Mouse (Mus musculus) hindbrain, embryonic 10.5 days (tissue): Measurements from ENCODE around the gene Adk. TPM values are rescaled to one million over a fixed set of nuclear protein-coding genes. Genes with fewer than 3 reads are reported as not detected.

Source experiments
- DNase-seq: peaks from one replicate; pipeline ENCODE4 v3.0.0-alpha.2; 2017; ENCODE audit warnings: low spot score
- H3K27ac ChIP-seq: fragments of 300-500 bp; sonication (generic); 2 replicates; pipeline ENCODE4 v1.5.1; 2016; ENCODE audit warnings: mild to moderate bottlenecking, moderate library complexity
- H3K27me3 ChIP-seq: fragments of 300-500 bp; sonication (generic); 2 replicates; pipeline ENCODE4 v1.6.1; 2016; ENCODE audit warnings: mild to moderate bottlenecking; ENCODE audit not compliant: poor library complexity, insufficient read depth, severe bottlenecking
- H3K36me3 ChIP-seq: fragments of 300-500 bp; sonication (generic); 2 replicates; pipeline ENCODE4 v1.6.1; 2016; ENCODE audit warnings: mild to moderate bottlenecking, moderate library complexity
- H3K4me1 ChIP-seq: fragments of 300-500 bp; sonication (generic); replicated peaks from 2 replicates; pipeline ENCODE4 v1.6.1; 2016; ENCODE audit warnings: mild to moderate bottlenecking
- H3K4me3 ChIP-seq: fragments of 300-500 bp; sonication (generic); 2 replicates; pipeline ENCODE4 v1.5.1; 2016; ENCODE audit warnings: mild to moderate bottlenecking, moderate library complexity
- H3K9me3 ChIP-seq: fragments of 300-500 bp; sonication (generic); 2 replicates; pipeline ENCODE4 v1.6.1; 2016; ENCODE audit warnings: mild to moderate bottlenecking, moderate library complexity
- WGBS: fragments of 180-500 bp; shearing (Covaris S2); methylation state at CpG from one replicate; pipeline ENCODE4 v1.1.7; 2016; 5-methylcytosine and 5-hydroxymethylcytosine counted together
- polyA plus RNA-seq: library from polyadenylated mRNA; unstranded; fragments of >200 nt; fragmentation: Nextera tagmentation; extraction: Ambion mirVana; gene quantifications from 2 replicates; pipeline ENCODE4 v1.2.1, GENCODE M21; 2016

The Adk gene
- polyA plus RNA-seq, 1 experiment from 2014 or later, result 115 TPM

DNA sequence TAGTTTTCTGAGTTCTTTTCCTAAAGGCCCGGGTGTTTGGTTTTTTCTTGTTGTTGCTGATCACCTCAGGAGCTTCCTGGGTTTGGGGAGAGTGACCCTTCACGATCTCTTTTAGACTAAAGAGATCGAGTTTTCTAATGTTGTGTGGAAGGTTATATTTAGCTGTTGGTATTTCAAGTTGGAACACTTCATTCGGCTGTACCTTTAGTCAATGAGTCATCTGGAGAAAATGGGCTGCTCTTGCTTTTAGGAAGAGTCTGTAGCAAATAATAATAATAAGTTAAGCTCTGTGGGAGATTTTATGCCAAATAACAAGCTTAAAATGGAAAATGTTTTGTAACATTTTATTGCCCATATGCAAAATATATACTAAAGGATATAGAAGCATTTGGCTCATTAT, 97.9 kb downstream of the Adk start:
- no peaks in the 10 kb centered on the region for H3K27me3 ChIP-seq
- DNase-seq, result no peak
- H3K36me3 ChIP-seq, result no peaks in the 10 kb centered on the region
- no peak overlapping the region for H3K27ac ChIP-seq
- H3K4me1 ChIP-seq, result no peaks in the 10 kb centered on the region
- WGBS, result 85% methylated on average over 4 of the region's 4 CpGs
- no peak overlapping the region for H3K4me3 ChIP-seq
- H3K9me3 ChIP-seq, result no peaks in the 10 kb centered on the region

DNA sequence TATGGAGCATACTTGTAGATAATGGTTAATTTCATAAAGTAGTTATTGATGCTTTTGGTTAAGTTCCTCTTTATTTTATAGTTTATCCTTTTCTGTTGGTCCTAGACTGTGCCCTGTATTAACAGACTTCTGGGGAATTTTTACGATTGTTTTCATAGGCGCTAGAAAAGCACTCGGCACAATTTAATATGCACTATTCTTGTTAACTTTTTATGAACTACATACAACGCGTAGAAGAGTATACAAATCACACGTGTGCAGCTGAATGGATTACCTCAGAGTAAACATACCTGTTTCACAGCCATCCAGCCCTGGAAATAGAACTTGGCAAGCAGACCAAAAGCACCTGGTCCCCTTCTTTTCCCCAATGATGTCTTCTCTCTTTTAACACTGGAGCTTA, 99.7 kb downstream of the Adk start:
- Histone ChIP-seq H3K27me3 (no peaks in the 10 kb centered on the region), H3K36me3 (no peaks in the 10 kb centered on the region), H3K27ac (no peak overlapping the region), H3K4me1 (no peaks in the 10 kb centered on the region), H3K9me3 (no peaks in the 10 kb centered on the region), H3K4me3 (no peak overlapping the region)
- DNase-seq, result no peak
- 95% methylated on average over 6 of the region's 6 CpGs for WGBS

DNA sequence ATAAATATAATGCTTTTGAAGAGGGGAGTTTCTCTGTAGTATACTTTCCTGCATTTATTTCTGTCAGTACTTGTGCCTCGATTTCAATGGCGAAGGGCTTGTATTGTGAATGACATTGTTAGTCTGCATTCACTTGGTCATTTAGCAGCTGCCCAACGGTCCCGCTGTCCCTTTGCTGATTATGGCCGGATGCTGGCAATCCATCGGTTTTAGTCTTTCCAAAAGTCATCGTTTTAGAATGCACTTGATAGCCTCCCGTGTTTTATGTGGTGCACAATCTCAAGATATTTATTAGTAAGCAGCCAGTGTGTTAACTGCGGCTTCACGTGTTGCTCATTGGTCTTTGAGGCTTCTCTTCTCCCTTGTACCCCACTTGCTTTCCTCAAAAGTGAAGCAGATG, 113.3 kb downstream of the Adk start:
- Histone ChIP-seq H3K9me3 (no peaks in the 10 kb centered on the region), H3K4me3 (no peak overlapping the region), H3K4me1 (no peaks in the 10 kb centered on the region; the same call in 1 of the 2 replicates), H3K27ac (peak overlapping the region; percentile 12; the same call in 1 of the 2 replicates), H3K27me3 (no peaks in the 10 kb centered on the region), H3K36me3 (no peaks in the 10 kb centered on the region)
- DNase-seq, result no peak
- 73% methylated on average over 10 of the region's 10 CpGs for WGBS

DNA sequence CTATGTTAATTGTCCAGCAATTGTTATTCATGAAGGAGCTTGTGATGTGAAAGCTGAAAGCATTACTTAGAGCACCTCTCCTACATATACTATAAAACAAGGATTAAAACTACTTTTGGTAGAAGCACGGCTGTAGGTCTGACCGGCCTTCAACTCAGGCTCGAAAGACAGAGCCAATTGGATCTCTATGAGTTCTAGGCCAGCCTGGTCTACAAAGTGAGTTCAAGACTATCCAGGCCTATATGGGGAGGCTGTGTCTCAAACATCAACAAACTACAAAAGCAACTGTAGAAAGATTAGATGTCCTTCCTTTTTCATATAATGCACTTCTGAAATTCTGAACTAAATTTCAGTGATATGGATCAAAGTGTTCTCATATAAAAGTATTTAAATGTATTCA, 113.7 kb downstream of the Adk start:
- Histone ChIP-seq H3K36me3 (no peaks in the 10 kb centered on the region), H3K27ac (no peak overlapping the region; the same call in 1 of the 2 replicates)

DNA sequence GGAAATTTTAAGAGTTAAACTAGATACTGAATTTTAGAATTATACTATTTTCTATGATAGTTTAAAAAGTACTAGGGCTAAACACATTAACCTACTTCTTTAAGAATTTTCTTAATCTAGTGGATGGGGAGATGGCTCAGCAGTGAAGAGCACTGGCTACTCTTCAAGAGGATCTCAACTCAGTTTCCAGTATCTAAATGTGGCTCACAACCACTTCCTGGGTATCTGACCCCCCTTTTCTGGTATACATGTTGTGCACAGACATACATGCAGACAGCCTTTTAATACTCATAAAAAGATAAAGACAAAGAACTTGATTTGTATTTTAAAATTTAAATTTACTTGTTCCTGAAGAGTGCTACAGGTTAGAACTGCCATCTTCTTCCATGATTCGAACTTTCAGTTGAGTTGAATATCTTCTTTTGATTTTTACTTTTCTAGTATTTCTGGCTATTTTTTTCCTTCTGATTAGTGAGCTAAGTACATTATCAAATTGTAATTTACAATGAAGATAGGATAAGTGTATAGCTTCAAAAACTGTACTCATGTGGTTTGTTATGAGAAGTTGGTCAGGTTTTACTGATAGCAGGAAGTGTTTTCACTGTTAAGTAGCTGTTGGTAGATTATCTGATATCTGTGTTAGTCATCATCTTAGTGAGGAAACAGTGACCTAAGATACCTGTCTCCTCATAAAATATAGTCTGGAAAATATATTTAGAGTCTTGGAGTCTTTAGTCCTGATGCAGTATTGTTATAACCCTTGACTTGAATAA, 121.8 kb downstream of the Adk start:
- no peaks in the 10 kb centered on the region for H3K27me3 ChIP-seq
- H3K4me3 ChIP-seq, result no peak overlapping the region
- H3K36me3 ChIP-seq, result no peaks in the 10 kb centered on the region
- no peak overlapping the region for H3K27ac ChIP-seq
- 92% methylated on average over 1 of the region's 1 CpGs for WGBS
- no peaks in the 10 kb centered on the region for H3K4me1 ChIP-seq
- no peak for DNase-seq
- H3K9me3 ChIP-seq, result no peaks in the 10 kb centered on the region

More for the DNA sequence above, 113.7 kb downstream of the Adk start:
- 92% methylated on average over 3 of the region's 3 CpGs for WGBS
- H3K4me1 ChIP-seq, result no peaks in the 10 kb centered on the region; the same call in 1 of the 2 replicates
- no peak overlapping the region for H3K4me3 ChIP-seq
- no peaks in the 10 kb centered on the region for H3K27me3 ChIP-seq
- no peaks in the 10 kb centered on the region for H3K9me3 ChIP-seq
- no peak for DNase-seq

DNA sequence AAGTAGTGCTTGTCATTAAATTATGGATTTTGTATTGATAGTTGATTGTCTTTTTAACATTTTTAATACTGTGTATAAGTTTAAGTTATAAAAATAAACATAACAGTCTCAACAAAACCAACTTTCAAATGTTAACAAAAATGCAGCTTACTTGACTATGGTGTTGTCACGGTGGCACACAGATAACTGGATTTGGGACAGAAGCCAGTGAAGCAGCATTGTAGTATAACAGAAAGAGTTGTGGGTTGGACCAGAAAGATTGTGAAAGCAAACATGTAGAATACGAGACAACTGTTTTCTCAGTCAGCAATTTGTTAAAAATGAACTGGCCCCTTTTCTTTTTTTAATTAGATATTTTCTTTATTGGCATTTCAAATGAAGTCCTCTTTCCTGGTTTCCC, 122.4 kb downstream of the Adk start:
- no peaks in the 10 kb centered on the region for H3K9me3 ChIP-seq
- H3K4me1 ChIP-seq, result no peaks in the 10 kb centered on the region
- H3K27ac ChIP-seq, result no peak overlapping the region
- no peaks in the 10 kb centered on the region for H3K36me3 ChIP-seq
- no peaks in the 10 kb centered on the region for H3K27me3 ChIP-seq
- H3K4me3 ChIP-seq, result no peak overlapping the region
- DNase-seq, result no peak
- WGBS, result 91% methylated on average over 2 of the region's 2 CpGs

DNA sequence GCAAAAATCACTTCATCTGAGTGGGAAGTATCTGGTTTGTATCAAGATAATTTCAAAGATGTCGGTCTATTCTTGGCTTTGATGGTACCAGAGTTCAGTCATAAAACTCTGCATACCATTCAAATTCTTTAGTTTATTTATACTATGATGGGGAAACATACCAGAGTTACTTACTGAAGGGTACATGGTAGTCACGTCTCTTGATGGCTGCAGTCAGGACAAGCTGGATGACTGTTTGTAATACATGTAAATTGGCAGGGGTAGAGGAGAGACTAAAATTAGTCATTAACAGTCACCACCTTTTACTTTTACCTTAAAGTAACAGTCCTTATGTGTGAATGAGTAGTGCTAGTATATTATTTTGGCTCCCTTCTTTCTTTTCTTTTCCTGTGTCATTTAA, 125.4 kb downstream of the Adk start:
- DNase-seq, result no peak
- no peaks in the 10 kb centered on the region for H3K27me3 ChIP-seq
- WGBS, result 89% methylated on average over 2 of the region's 2 CpGs

DNA sequence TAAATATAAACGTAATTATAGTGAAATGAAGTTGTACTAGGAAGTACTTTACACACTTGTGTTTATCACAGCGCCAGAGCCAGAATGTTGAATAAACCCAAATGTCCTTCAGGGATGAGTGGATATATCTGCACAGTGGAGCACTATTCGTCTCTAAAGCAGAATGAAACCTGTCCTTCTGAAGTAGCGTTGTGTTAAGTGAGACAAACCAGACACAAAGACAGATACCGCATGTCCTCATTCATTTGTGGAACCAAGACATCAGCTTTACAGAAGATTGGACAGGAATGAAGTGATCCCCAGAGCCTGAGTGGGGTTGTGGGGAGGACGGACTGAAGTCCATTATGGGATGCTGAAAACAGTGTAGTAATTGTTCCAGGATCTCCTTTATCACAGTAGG, 126.0 kb downstream of the Adk start:
- no peaks in the 10 kb centered on the region for H3K4me1 ChIP-seq
- H3K36me3 ChIP-seq, result no peaks in the 10 kb centered on the region
- H3K27me3 ChIP-seq, result no peaks in the 10 kb centered on the region
- DNase-seq, result no peak
- no peak overlapping the region for H3K27ac ChIP-seq
- WGBS, result 90% methylated on average over 6 of the region's 6 CpGs
- H3K9me3 ChIP-seq, result no peaks in the 10 kb centered on the region
- no peak overlapping the region for H3K4me3 ChIP-seq

More for the DNA sequence above, 125.4 kb downstream of the Adk start:
- no peaks in the 10 kb centered on the region for H3K9me3 ChIP-seq
- no peak overlapping the region for H3K27ac ChIP-seq
- H3K4me3 ChIP-seq, result no peak overlapping the region
- no peaks in the 10 kb centered on the region for H3K36me3 ChIP-seq
- H3K4me1 ChIP-seq, result no peaks in the 10 kb centered on the region

DNA sequence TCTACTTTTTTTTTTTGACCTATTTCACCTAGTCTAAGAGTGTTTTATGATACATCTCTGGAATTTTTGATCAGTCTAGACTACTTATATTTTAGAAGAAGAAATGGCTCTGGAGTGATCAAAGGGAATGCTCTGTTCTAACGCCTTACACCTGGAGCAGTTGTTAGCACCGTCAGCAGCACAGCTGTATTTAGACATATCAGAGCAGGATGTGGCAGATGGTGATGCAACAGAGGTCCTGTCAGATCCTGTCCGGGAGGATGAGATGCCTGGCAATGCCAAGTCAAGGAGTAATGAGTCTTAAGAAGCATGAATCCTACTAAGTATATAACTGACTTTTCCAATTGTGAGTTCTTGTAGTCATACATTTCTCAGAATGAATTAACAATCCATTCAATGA, 128.7 kb downstream of the Adk start:
- Histone ChIP-seq H3K27ac (no peak overlapping the region), H3K4me3 (no peak overlapping the region), H3K27me3 (no peaks in the 10 kb centered on the region), H3K9me3 (no peaks in the 10 kb centered on the region), H3K4me1 (no peaks in the 10 kb centered on the region), H3K36me3 (no peaks in the 10 kb centered on the region)
- 87% methylated on average over 3 of the region's 3 CpGs for WGBS
- DNase-seq, result no peak

DNA sequence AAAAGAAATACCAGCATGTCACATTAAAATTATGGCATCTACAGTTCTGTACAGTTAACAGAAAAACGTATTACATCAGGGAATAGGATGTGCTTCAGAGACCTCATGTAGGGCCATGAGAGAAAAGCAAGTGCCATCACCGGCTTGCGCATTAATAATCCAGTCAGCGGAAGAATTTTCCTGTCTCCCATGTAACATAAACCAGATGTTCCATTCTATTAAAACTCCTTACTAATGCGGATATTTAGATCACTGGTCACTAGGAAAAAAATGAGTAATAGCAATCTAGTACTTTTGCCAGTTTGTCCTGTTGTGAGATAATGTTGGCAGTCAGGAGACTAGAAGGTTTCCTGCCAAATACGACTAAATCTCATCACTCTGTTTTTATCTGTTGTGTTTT, 139.6 kb downstream of the Adk start:
- H3K9me3 ChIP-seq, result no peaks in the 10 kb centered on the region
- H3K4me3 ChIP-seq, result no peak overlapping the region
- no peak for DNase-seq
- whole genome bisulfite sequencing, result 91% methylated on average over 6 of the region's 6 CpGs
- H3K27me3 ChIP-seq, result no peaks in the 10 kb centered on the region
- H3K27ac ChIP-seq, result no peak overlapping the region
- H3K36me3 ChIP-seq, result no peaks in the 10 kb centered on the region
- no peaks in the 10 kb centered on the region for H3K4me1 ChIP-seq

DNA sequence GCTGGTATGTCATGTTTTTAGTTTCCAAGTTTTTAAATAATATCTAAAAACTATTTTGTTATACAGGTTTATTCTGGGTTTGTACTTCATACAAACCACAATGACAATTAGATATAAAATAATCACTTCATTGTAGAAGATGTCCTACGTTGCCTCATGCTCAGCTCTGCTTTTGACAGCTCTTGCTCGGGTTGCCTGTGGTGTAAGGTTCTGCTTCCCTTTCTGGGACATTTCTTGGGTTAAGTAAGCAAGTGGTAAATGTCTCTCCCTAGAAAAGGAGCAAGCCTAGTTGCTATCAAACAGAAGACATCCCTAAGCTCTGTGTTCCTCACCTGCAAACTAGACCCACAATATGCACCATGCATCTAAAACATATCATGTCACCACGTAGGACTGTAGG, 140.4 kb downstream of the Adk start:
- no peak overlapping the region for H3K4me3 ChIP-seq
- H3K36me3 ChIP-seq, result no peaks in the 10 kb centered on the region
- no peaks in the 10 kb centered on the region for H3K4me1 ChIP-seq
- H3K27ac ChIP-seq, result no peak overlapping the region
- DNase-seq, result no peak
- 90% methylated on average over 3 of the region's 3 CpGs for WGBS
- no peaks in the 10 kb centered on the region for H3K9me3 ChIP-seq
- H3K27me3 ChIP-seq, result no peaks in the 10 kb centered on the region

DNA sequence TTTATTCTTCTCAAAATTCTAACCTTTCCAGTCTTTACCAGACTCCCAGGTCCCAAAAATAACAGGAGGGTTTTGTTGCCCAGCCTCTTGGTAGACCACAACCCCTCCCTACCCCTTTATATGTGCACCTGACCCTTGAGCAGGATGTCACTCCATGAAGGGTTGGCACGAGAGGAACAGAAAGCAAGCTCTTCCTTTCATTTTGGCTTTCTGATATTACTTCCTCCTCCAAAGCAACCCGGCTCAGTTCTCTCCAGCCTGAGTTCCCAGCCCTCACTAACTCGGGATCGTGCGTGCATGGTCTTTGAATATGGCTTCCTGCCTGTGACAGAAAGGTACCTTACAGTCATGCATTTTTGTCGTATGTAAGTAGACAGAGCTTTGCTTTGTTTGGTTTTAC, 142.0 kb downstream of the Adk start:
- DNase-seq, result no peak
- H3K36me3 ChIP-seq, result no peaks in the 10 kb centered on the region
- no peak overlapping the region for H3K4me3 ChIP-seq
- 85% methylated on average over 6 of the region's 6 CpGs for WGBS
- no peaks in the 10 kb centered on the region for H3K9me3 ChIP-seq
- H3K27me3 ChIP-seq, result no peaks in the 10 kb centered on the region
- no peak overlapping the region for H3K27ac ChIP-seq
- H3K4me1 ChIP-seq, result no peaks in the 10 kb centered on the region

DNA sequence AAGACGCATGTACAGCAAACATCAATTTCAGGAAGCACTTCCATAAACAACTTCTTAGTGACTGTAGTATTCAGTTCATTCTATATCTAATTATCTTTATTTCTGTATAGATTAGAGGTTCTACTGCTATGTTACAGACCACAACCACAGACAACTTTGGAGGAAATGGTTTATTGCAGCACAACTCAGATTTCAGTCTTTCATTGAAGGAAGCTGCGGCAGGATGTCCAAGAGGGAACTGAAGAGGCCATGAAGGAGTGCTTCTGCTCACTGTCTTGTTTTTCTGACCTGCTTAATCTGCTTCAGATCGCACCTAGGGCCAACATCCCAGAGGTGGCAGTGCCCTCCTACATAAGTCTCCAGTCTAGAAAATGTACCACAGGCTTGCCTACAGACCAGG, 148.5 kb downstream of the Adk start:
- Histone ChIP-seq H3K36me3 (no peaks in the 10 kb centered on the region), H3K4me3 (no peak overlapping the region), H3K27ac (no peak overlapping the region), H3K27me3 (no peaks in the 10 kb centered on the region), H3K9me3 (no peaks in the 10 kb centered on the region), H3K4me1 (no peaks in the 10 kb centered on the region)
- 93% methylated on average over 3 of the region's 3 CpGs for WGBS
- DNase-seq, result no peak

DNA sequence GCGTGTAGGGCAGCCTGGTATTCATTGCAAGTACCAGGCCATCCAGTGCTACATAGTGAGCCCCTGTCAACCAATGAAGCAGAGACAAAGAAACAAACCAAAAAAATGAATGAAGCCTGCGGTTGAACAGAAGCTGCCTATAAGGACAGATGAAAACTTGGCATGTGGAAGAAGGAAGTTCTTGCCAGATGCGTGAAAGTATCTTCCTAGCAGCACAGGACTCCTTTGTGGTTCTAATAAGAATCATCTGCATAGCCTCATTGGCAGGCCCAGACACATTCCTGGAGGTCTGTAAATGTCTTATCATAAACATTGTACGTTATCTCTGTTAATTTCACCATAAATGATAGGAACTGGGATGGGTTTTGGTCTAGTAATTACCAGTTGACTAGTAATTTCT, 154.1 kb downstream of the Adk start:
- Histone ChIP-seq H3K27ac (no peak overlapping the region), H3K4me3 (no peak overlapping the region), H3K4me1 (no peaks in the 10 kb centered on the region), H3K9me3 (no peaks in the 10 kb centered on the region), H3K27me3 (no peaks in the 10 kb centered on the region), H3K36me3 (no peaks in the 10 kb centered on the region)
- 89% methylated on average over 4 of the region's 4 CpGs for WGBS
- DNase-seq, result no peak
